Mouse (Mus musculus) hindbrain, embryonic 11.5 days (tissue): Measurements from ENCODE around the gene Sgpl1. TPM values are rescaled to one million over a fixed set of nuclear protein-coding genes. Genes with fewer than 3 reads are reported as not detected.
A peak's percentile ranks its signal among the peaks of the same experiment; 100 is the strongest.
"Not testable (repeated sequence)": the region's sequence is repeated elsewhere in the genome, so short reads cannot be mapped to it uniquely, and the experiment has no call there.

Experiments
- ATAC-seq: fragments of 200-750 bp; cut with Nextera tagmentation; 2 replicates; pipeline ENCODE4 v1.8.0; 2017; ENCODE audit warnings: mild to moderate bottlenecking, moderate TSS enrichment, moderate library complexity; ENCODE audit not compliant: low FRiP score
- DNase-seq: peaks from one replicate; pipeline ENCODE4 v3.0.0-alpha.2; 2015; ENCODE audit warnings: low spot score
- H3K27ac ChIP-seq: fragments of 300-500 bp; sonication (generic); 2 replicates; pipeline ENCODE4 v1.5.1; 2014; ENCODE audit warnings: mild to moderate bottlenecking, low read depth, low read length
- H3K27me3 ChIP-seq: fragments of 300-500 bp; sonication (generic); 2 replicates; pipeline ENCODE4 v1.6.1; 2014; ENCODE audit warnings: mild to moderate bottlenecking, low read length, moderate library complexity, mixed read lengths; ENCODE audit not compliant: control insufficient read depth, insufficient read depth
- H3K36me3 ChIP-seq: fragments of 300-500 bp; sonication (generic); 2 replicates; pipeline ENCODE4 v1.6.1; 2014; ENCODE audit warnings: mild to moderate bottlenecking, low read length, moderate library complexity, mixed read lengths; ENCODE audit not compliant: control insufficient read depth, insufficient read depth
- H3K4me1 ChIP-seq: fragments of 300-500 bp; sonication (generic); replicated peaks from 2 replicates; pipeline ENCODE4 v1.6.1; 2014; ENCODE audit warnings: low read length, mixed read lengths; ENCODE audit not compliant: control insufficient read depth, insufficient read depth
- H3K4me2 ChIP-seq: fragments of 300-500 bp; sonication (generic); replicated peaks from 2 replicates; pipeline ENCODE4 v1.6.1; 2014; ENCODE audit warnings: mild to moderate bottlenecking, low read depth, low read length
- H3K4me3 ChIP-seq: fragments of 300-500 bp; sonication (generic); 2 replicates; pipeline ENCODE4 v1.5.1; 2014; ENCODE audit warnings: low read depth, low read length
- H3K9ac ChIP-seq: fragments of 300-500 bp; sonication (generic); 2 replicates; pipeline ENCODE4 v1.6.1; 2014; ENCODE audit warnings: low read depth, low read length
- H3K9me3 ChIP-seq: fragments of 300-500 bp; sonication (generic); 2 replicates; pipeline ENCODE4 v1.6.1; 2016; ENCODE audit warnings: low read length; ENCODE audit not compliant: control insufficient read depth
- WGBS: fragments of 180-500 bp; shearing (Covaris S2); extraction: QIAGEN DNeasy Blood & Tissue Kit; methylation state at CpG from one replicate; pipeline ENCODE4 v1.1.7; 2014; 5-methylcytosine and 5-hydroxymethylcytosine counted together
- polyA plus RNA-seq: library from polyadenylated mRNA; unstranded; fragments of >200 nt; fragmentation: Nextera tagmentation; extraction: Ambion mirVana; gene quantifications from 2 replicates; pipeline ENCODE4 v1.2.1, GENCODE M21; 2014

The Sgpl1 gene
- polyA plus RNA-seq, 1 experiment from 2014 or later, result 79.3 TPM

GRCm38 (mm10) chr10:61123276-61123913, 24.1 kb downstream of the Sgpl1 start:
- H3K36me3 ChIP-seq, result no peaks in the 10 kb centered on the region
- no peak overlapping the region for H3K4me3 ChIP-seq
- H3K4me2 ChIP-seq, result no peak overlapping the region
- H3K4me1 ChIP-seq, result no peaks in the 10 kb centered on the region
- H3K9ac ChIP-seq, result no peak overlapping the region
- H3K27me3 ChIP-seq, result no peaks in the 10 kb centered on the region
- H3K27ac ChIP-seq, result no peak overlapping the region
- 93% methylated on average over 3 of the region's 3 CpGs for WGBS
- ATAC-seq, result no peak
- H3K9me3 ChIP-seq, result no peaks in the 10 kb centered on the region
- no peak for DNase-seq

GRCm38 (mm10) chr10:61121732-61122131, 25.8 kb downstream of the Sgpl1 start:
- H3K9me3 ChIP-seq, H3K9ac ChIP-seq, DNase-seq, ATAC-seq, H3K4me3 ChIP-seq, H3K27ac ChIP-seq, H3K36me3 ChIP-seq, H3K27me3 ChIP-seq, H3K4me2 ChIP-seq, H3K4me1 ChIP-seq: not testable (repeated sequence)
- 88% methylated on average over 4 of the region's 4 CpGs for WGBS

GRCm38 (mm10) chr10:61114246-61114720, 33.2 kb downstream of the Sgpl1 start:
- no peaks in the 10 kb centered on the region for H3K9me3 ChIP-seq
- 93% methylated on average over 2 of the region's 2 CpGs for WGBS
- ATAC-seq, result no peak

GRCm38 (mm10) chr10:61103564-61104114, 43.9 kb downstream of the Sgpl1 start:
- Histone ChIP-seq H3K27ac (no peak overlapping the region), H3K4me1 (no peaks in the 10 kb centered on the region), H3K36me3 (0 out of 2 replicates have a peak, but pooled peaks cover 2% of the 10 kb centered on the region), H3K4me3 (no peak overlapping the region), H3K27me3 (no peaks in the 10 kb centered on the region), H3K4me2 (no peak overlapping the region), H3K9ac (no peak overlapping the region), H3K9me3 (no peaks in the 10 kb centered on the region)
- DNase-seq (no peak), ATAC-seq (no peak)
- WGBS, result 87% methylated on average over 3 of the region's 3 CpGs

More at GRCm38 (mm10) chr10:61114246-61114720, 33.2 kb downstream of the Sgpl1 start:
- DNase-seq, result no peak
- Histone ChIP-seq H3K36me3 (no peaks in the 10 kb centered on the region), H3K4me1 (no peaks in the 10 kb centered on the region), H3K4me2 (no peak overlapping the region), H3K27ac (no peak overlapping the region), H3K27me3 (no peaks in the 10 kb centered on the region), H3K4me3 (no peak overlapping the region), H3K9ac (no peak overlapping the region)

- Histone ChIP-seq H3K4me1 (peaks cover 5% of the 10 kb centered on the region; the same call in 1 of the 2 replicates), H3K36me3 (no peaks in the 10 kb centered on the region), H3K4me3 (no peak overlapping the region), H3K9me3 (no peaks in the 10 kb centered on the region), H3K27me3 (no peaks in the 10 kb centered on the region), H3K9ac (no peak overlapping the region), H3K4me2 (no peak overlapping the region), H3K27ac (no peak overlapping the region)
- ATAC-seq (no peak), DNase-seq (no peak)
- WGBS, result 84% methylated on average over 6 of the region's 6 CpGs
Measured at GRCm38 (mm10) chr10:61091866-61092265, 55.6 kb downstream of the Sgpl1 start.

- Histone ChIP-seq H3K4me1 (peaks cover 5% of the 10 kb centered on the region), H3K9ac (peak within 1 kb of the TSS; percentile 71), H3K9me3 (no peaks in the 10 kb centered on the region), H3K4me3 (peak within 1 kb of the TSS; percentile 34), H3K4me2 (peak within 1 kb of the TSS; percentile 76), H3K27ac (peak within 1 kb of the TSS; percentile 47), H3K36me3 (no peaks in the 10 kb centered on the region), H3K27me3 (no peaks in the 10 kb centered on the region)
- WGBS, result 7% methylated on average over 28 of the region's 33 CpGs
- DNase-seq (peak; percentile 74), ATAC-seq (peak; percentile 71)
Measured at GRCm38 (mm10) chr10:61089170-61090142, 58.0 kb downstream of the Sgpl1 start, which contains the start of gene Pcbd1. Pcbd1 (plus strand) TSS chr10:61089331.

- H3K4me2 ChIP-seq, result no peak overlapping the region
- no peaks in the 10 kb centered on the region for H3K9me3 ChIP-seq
- ATAC-seq (no peak), DNase-seq (no peak)
- peaks cover 5% of the 10 kb centered on the region for H3K4me1 ChIP-seq
- no peak overlapping the region for H3K9ac ChIP-seq
- H3K27me3 ChIP-seq, result no peaks in the 10 kb centered on the region
- H3K4me3 ChIP-seq, result no peak overlapping the region
- no peak overlapping the region for H3K27ac ChIP-seq
- 86% methylated on average over 3 of the region's 3 CpGs for WGBS
- no peaks in the 10 kb centered on the region for H3K36me3 ChIP-seq
Measured at GRCm38 (mm10) chr10:61088468-61088867, 59.0 kb downstream of the Sgpl1 start.

- no peaks in the 10 kb centered on the region for H3K36me3 ChIP-seq
- H3K27ac ChIP-seq, result 0 out of 2 replicates have a peak overlapping the region, but pooled peaks have one; percentile 24
- DNase-seq (peak; percentile 35), ATAC-seq (no peak)
- H3K4me2 ChIP-seq, result no peak overlapping the region
- 33% methylated on average over 3 of the region's 3 CpGs for WGBS
- H3K4me1 ChIP-seq, result peaks cover 5% of the 10 kb centered on the region
- H3K27me3 ChIP-seq, result no peaks in the 10 kb centered on the region
- H3K9ac ChIP-seq, result no peak overlapping the region
- H3K4me3 ChIP-seq, result no peak overlapping the region
- no peaks in the 10 kb centered on the region for H3K9me3 ChIP-seq
Measured at GRCm38 (mm10) chr10:61086502-61086901, 61.0 kb downstream of the Sgpl1 start.
